In genomic region chr6:124955212-124955611, GRCm38 (mm10) we compare ENCODE assay signal across 23 mouse cellular contexts.
"Had no signal": no experiment of that assay in that cellular context is flagged by ENCODE, and none has a peak within 500 bp of the region (broad histone marks: within the 10 kb centered on the region; RNA-seq: fewer than 3 reads in every experiment).

No protein-coding gene starts in this region.

- H3K4me2 ChIP-seq: kidney, embryonic 15.5 days; limb, embryonic 12.5 days; limb, embryonic 15.5 days; liver, embryonic 11.5 days; lung, embryonic 14.5 days; midbrain, embryonic 12.5 days; midbrain, embryonic 15.5 days; neural tube, embryonic 12.5 days; neural tube, embryonic 15.5 days had no signal

- H3K27ac ChIP-seq: kidney, embryonic 15.5 days; limb, embryonic 12.5 days; limb, embryonic 15.5 days; liver, embryonic 14.5 days; macrophage; midbrain, embryonic 12.5 days; midbrain, embryonic 15.5 days; neural tube, embryonic 12.5 days; neural tube, embryonic 15.5 days had no signal

- H3K27me3 ChIP-seq: kidney, embryonic 15.5 days; limb, embryonic 12.5 days; limb, embryonic 15.5 days; midbrain, embryonic 12.5 days; midbrain, embryonic 15.5 days; neural tube, embryonic 12.5 days; neural tube, embryonic 15.5 days had no signal

- H3K4me1 ChIP-seq: kidney, embryonic 15.5 days; limb, embryonic 12.5 days; limb, embryonic 15.5 days; midbrain, embryonic 12.5 days; midbrain, embryonic 15.5 days; neural tube, embryonic 12.5 days; neural tube, embryonic 15.5 days had no signal

- H3K4me3 ChIP-seq: kidney, embryonic 15.5 days; limb, embryonic 12.5 days; limb, embryonic 15.5 days; midbrain, embryonic 12.5 days; midbrain, embryonic 15.5 days; neural tube, embryonic 12.5 days; neural tube, embryonic 15.5 days had no signal

- H3K9ac ChIP-seq: kidney, embryonic 15.5 days; limb, embryonic 12.5 days; limb, embryonic 15.5 days; liver, embryonic 14.5 days; liver, postnatal 0 days; lung, embryonic 14.5 days; midbrain, embryonic 12.5 days; midbrain, embryonic 15.5 days; neural tube, embryonic 12.5 days; neural tube, embryonic 15.5 days had no signal

- ATAC-seq: liver, postnatal 0 days; lung, postnatal 0 days; midbrain, embryonic 15.5 days had no signal

- DNase-seq: kidney, adult 11 months; kidney, adult 8-10 months; kidney, postnatal 10 days; kidney, postnatal 36 days; left cerebral cortex, postnatal 4 days; liver, postnatal 0 days; lung, embryonic 14.5 days; retina, postnatal 1 day; right cerebral cortex, postnatal 25 days; spleen, adult 18-20 months; thymus, adult 2 months; thymus, postnatal 25 days had no signal

- H3K9me3 ChIP-seq: limb, embryonic 12.5 days; limb, embryonic 15.5 days; midbrain, embryonic 12.5 days; midbrain, embryonic 15.5 days; neural tube, embryonic 12.5 days; neural tube, embryonic 15.5 days had no signal
